Mouse (Mus musculus) kidney, adult 2 months (tissue): ENCODE data around the gene Eral1. TPM values are rescaled to one million over a fixed set of nuclear protein-coding genes. Genes with fewer than 3 reads are reported as not detected.
"Not testable (repeated sequence)": the region's sequence is repeated elsewhere in the genome, so short reads cannot be mapped to it uniquely, and the experiment has no call there.

ENCODE experiments used
- DNase-seq: peaks from one replicate; pipeline ENCODE4 v3.0.0; 2021
- H3K27ac ChIP-seq: fragments of 200-500 bp; 2 replicates; pipeline ENCODE4 v1.5.1; 2012; ENCODE audit warnings: low read depth, low read length, control low read depth, inconsistent platforms; ENCODE audit not compliant: insufficient read depth
- H3K27me3 ChIP-seq: fragments of 200-500 bp; replicated peaks from 2 replicates; pipeline ENCODE4 v1.6.1; 2012; ENCODE audit warnings: mild to moderate bottlenecking, moderate library complexity, low read length, inconsistent platforms; ENCODE audit not compliant: control insufficient read depth, insufficient read depth
- H3K36me3 ChIP-seq: fragments of 200-500 bp; 2 replicates; pipeline ENCODE4 v1.6.1; 2012; ENCODE audit warnings: mild to moderate bottlenecking, moderate library complexity, low read length, inconsistent platforms; ENCODE audit not compliant: control insufficient read depth, insufficient read depth
- H3K4me1 ChIP-seq: fragments of 200-500 bp; 2 replicates; pipeline ENCODE4 v1.6.1; 2011; ENCODE audit warnings: low read length; ENCODE audit not compliant: control insufficient read depth, insufficient read depth
- H3K4me3 ChIP-seq: fragments of 200-500 bp; 2 replicates; pipeline ENCODE4 v1.5.1; 2011; ENCODE audit warnings: mild to moderate bottlenecking, low read depth, low read length, control low read depth; ENCODE audit not compliant: insufficient read depth
- CTCF ChIP-seq: fragments of 200-500 bp; conservative IDR thresholded peaks from 2 replicates; pipeline ENCODE4 v1.5.1; 2011; ENCODE audit warnings: low read depth, mild to moderate bottlenecking, control low read depth, low read length, moderate library complexity, mixed read lengths; ENCODE audit not compliant: insufficient read depth, insufficient read length
- POLR2A ChIP-seq: fragments of 200-500 bp; IDR thresholded peaks from one replicate; pipeline ENCODE4 v1.6.1; 2011; ENCODE audit warnings: low read depth, low read length, control low read depth
- WGBS: fragments of 180-500 bp; shearing (Covaris S2); methylation state at CpG from one replicate; pipeline ENCODE4 v1.1.7; 2018; 5-methylcytosine and 5-hydroxymethylcytosine counted together
- polyA plus RNA-seq: library from polyadenylated mRNA; depleted of rRNA; stranded (reverse); fragments of >200 nt; gene quantifications from 2 replicates; pipeline ENCODE4 v1.2.3, GENCODE M21; 2012

The Eral1 gene
- polyA plus RNA-seq, 1 experiment: 39.1 TPM

DNA sequence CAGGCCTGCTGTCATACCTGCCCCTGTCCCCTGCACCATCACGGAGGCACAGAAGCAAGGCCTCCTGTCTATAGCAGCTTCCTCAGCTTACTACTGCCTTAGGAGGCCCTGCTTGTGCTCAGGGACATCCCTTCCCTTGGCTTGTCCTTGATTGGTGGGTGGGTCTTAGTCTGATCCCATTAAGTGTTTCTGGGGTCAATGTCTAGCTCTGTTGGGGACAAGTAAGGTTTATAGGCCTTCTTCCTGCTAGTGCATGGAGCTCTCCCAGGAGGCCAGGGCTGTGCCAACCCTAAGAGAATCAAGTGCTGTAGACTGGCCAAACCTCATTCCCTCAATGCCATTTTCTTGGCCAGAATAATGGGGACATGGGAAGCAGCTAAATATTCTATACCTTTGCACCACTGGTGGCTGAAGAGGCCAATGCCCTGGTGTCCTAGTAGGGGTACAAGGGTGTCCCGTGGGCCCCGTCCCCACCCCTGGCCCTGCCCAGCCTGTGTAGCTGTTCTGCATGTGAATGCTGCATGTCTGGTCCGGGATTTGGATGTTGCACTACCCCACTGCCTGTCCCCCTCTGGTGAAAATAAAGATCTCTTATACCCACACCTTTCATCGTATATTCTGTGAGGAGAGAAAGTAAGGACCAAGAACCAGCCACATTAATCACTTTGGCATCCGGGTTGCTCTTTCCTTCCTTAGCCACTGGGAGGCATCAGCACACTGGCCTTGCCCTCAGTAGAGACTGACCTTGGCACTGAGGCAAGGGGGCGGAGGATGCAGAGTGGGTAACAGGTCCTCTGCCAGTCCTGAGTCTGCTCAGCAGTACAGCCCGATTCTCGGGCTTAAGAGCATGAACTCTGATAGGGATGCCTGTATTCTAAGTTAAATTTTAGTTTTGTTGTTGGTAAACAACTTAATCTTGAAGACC is 20.1 kb downstream of the Eral1 start:
- H3K27ac ChIP-seq: no peak overlapping the region
- H3K4me1 ChIP-seq: no peaks in the 10 kb centered on the region
- WGBS: 38% methylated on average over 9 of the region's 9 CpGs
- DNase-seq: peak; percentile 88
- no peaks in the 10 kb centered on the region for H3K36me3 ChIP-seq
- TF ChIP-seq CTCF (peak; percentile 99), POLR2A (no peak)
- H3K27me3 ChIP-seq: no peaks in the 10 kb centered on the region
- no peak overlapping the region for H3K4me3 ChIP-seq

DNA sequence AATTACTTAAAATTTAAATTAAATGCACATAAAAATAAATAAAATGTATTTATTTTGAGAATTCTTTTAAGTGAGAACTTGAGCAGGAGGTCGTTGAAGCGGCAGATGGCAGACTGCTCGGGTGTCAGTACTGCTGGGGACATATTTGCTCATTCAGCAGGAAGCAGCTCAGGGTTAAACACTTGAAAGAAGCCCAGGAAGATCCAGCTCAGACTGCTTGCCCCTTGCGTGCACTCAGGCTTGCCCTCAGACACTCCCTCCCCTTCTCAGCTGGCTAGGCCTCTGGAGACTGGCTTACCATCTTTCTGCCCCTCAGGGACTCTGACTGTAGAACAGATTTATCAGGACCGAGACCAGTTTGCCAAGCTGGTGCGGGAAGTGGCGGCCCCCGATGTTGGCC is 23.2 kb downstream of the Eral1 start:
- Histone ChIP-seq H3K4me3 (no peak overlapping the region), H3K27ac (no peak overlapping the region), H3K27me3 (no peaks in the 10 kb centered on the region), H3K36me3 (no peaks in the 10 kb centered on the region), H3K4me1 (no peaks in the 10 kb centered on the region)
- no peak for DNase-seq
- 62% methylated on average over 8 of the region's 8 CpGs for WGBS
- TF ChIP-seq CTCF: no peak
- TF ChIP-seq POLR2A: no peak

DNA sequence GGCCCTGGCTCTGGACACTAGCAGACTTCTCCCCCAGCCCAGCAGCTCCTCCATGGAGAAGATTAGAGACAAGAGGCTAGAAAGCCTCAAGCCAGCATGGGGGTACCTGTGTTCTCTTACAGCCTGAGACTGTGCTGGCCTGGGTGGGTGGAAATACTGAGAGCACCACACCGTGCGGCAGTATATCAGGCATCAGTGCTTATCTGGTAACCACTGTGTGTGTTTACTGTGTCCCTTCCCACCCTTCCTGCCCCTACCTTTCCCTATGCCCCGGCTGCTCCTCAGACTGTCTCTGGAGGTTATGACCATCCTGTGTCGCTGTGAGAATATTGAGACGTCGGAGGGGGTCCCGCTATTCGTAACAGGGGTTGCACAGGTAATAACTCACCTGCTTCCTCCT is 27.1 kb downstream of the Eral1 start:
- DNase-seq: no peak
- TF ChIP-seq CTCF (no peak), POLR2A (no peak)
- Histone ChIP-seq H3K27ac (no peak overlapping the region), H3K4me1 (no peaks in the 10 kb centered on the region), H3K4me3 (no peak overlapping the region), H3K27me3 (no peaks in the 10 kb centered on the region), H3K36me3 (no peaks in the 10 kb centered on the region)
- WGBS: 86% methylated on average over 8 of the region's 8 CpGs

DNA sequence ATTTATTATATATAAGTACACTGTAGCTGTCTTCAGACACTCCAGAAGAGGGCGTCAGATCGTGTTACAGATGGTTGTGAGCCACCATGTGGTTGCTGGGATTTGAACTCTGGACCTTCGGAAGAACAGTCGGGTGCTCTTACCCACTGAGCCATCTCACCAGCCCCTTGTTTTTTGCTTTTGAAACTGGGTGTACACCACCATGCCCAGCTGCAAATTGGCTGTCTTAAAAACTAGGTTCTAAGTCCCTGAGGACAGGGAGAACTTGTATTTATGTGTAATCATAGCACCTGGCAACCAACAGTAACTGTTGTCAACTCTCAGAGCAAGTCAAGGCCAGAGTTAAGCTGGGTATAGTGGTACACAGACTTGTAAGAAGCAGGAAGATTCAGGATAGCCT is 31.5 kb downstream of the Eral1 start:
- not testable (repeated sequence) for DNase-seq, H3K36me3 ChIP-seq, H3K4me3 ChIP-seq, H3K27me3 ChIP-seq, H3K27ac ChIP-seq
- 78% methylated on average over 4 of the region's 4 CpGs for WGBS
- peaks cover 14% of the 10 kb centered on the region; the same call in 1 of the 2 replicates for H3K4me1 ChIP-seq

DNA sequence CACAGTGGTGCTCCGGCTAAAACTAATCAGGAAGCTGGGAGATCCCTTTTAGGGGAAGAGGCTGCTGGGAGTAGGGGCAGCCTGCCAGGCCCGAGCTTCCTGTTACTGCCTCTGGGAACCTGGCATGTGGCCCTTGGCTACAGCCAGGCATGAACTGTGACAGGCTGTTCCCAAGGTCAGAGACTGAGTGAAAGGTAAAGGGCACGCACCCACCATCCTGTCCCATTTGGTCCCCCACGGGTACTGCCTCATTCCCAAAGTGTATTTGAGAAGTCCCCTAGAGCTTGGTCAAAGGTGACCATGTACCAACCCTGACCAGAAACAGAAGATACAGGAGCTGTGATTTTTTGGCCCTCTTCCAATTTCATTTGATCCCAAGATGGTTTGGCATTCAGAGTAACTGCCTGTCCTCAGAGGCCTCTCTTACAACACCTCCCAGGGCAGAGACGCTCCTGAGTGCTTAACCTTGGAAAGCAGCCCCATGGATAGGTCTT is 35.4 kb downstream of the Eral1 start:
- Histone ChIP-seq H3K36me3 (no peaks in the 10 kb centered on the region), H3K27ac (peak overlapping the region; percentile 83), H3K4me3 (no peak overlapping the region), H3K4me1 (peaks cover 14% of the 10 kb centered on the region; the same call in 1 of the 2 replicates), H3K27me3 (no peaks in the 10 kb centered on the region)
- peak; percentile 96 for DNase-seq
- TF ChIP-seq CTCF (0 out of 2 replicates have a peak, but pooled peaks have one; percentile 1), POLR2A (no peak)
- WGBS: 6% methylated on average over 5 of the region's 5 CpGs

DNA sequence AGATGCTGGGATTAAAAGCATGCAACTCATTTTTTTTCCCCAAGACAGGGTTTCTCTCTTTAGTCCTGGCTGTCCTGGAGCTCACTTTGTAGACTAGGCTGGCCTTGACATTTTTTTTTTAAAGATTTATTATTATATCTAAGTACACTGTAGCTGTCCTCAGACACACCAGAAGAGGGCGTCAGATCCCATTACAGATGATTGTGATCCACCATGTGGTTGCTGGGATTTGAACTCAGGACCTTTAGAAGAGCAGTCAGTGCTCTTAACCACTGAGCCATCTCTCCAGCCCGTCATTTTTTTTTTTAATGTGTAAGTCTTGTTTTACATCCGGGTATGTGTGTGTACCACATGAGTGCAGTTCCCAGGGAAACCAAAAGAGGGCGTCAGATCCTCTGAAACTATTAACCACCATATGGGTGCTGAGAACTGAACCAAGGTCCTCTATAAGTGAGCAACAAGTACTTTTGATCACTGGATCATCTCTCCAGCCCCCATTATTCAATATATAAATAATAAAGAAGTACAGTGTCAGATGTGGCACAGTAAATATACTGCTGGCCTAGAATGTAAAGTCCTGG is 37.8 kb downstream of the Eral1 start:
- not testable (repeated sequence) for H3K27ac ChIP-seq, H3K36me3 ChIP-seq, DNase-seq, H3K27me3 ChIP-seq, H3K4me3 ChIP-seq
- H3K4me1 ChIP-seq: peaks cover 21% of the 10 kb centered on the region; the same call in 1 of the 2 replicates
- WGBS: 94% methylated on average over 4 of the region's 4 CpGs

DNA sequence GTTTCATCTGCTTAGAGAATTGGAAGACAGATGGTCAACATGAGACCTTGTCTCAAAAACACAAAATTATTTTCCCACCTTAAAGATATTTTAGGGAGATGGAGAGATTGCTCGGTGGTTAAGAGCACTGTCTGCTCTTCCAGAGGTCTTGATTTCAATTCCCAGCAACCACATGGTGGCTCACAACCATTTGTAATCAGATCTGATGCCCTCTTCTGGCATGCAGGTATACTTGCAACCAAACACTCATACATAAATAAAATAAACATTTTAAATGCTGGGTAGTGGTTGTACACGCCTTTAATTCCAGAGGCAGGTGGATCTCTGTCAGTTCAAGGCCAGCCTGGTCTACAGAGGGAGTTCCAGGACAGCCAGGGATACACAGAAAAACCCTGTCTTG is 39.3 kb downstream of the Eral1 start:
- no peak overlapping the region for H3K27ac ChIP-seq
- TF ChIP-seq POLR2A (no peak), CTCF (no peak)
- peaks cover 19% of the 10 kb centered on the region; the same call in 1 of the 2 replicates for H3K4me1 ChIP-seq
- no peak overlapping the region for H3K4me3 ChIP-seq
- DNase-seq: no peak
- WGBS: 59% methylated on average over 2 of the region's 2 CpGs
- no peaks in the 10 kb centered on the region for H3K36me3 ChIP-seq
- no peaks in the 10 kb centered on the region for H3K27me3 ChIP-seq
